Mouse (Mus musculus) ES-Bruce4 (cell line): Measurements from ENCODE around the gene Mus81.

ENCODE experiments used
- CTCF ChIP-seq: IDR thresholded peaks from one replicate; pipeline ENCODE4 v1.8.1; 2011; ENCODE audit warnings: low read depth, low read length
- EP300 ChIP-seq: IDR thresholded peaks from 2 replicates; pipeline ENCODE4 v1.6.1; 2011; ENCODE audit warnings: low read depth, low read length; ENCODE audit not compliant: insufficient read depth
- POLR2A ChIP-seq: IDR thresholded peaks from one replicate; pipeline ENCODE4 v1.8.1; 2011; ENCODE audit warnings: low read length; ENCODE audit not compliant: insufficient read depth

DNA sequence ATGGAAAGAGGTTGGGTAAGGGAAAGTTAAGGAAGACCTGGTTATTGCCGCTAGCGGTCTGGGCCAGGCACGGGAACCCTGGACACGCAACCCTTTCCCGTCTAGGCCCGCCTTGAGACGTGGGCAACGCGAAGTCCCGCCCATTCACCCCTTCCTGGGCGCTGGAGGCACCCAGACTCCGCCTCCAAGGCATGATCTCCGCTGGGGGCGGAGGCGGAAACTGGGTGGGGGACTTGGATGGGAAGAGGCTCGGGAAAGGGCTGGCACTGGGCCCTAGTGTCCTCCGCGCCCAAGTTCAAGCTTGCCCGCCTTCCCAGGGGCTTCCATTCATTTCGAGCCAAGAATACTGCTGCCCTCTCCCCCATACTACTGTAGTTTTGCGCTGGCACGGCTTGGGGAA is 14.5 kb downstream of the Mus81 start, which contains the start of gene Efemp2:
- no peak for TF ChIP-seq CTCF
- TF ChIP-seq POLR2A, result peak; percentile 70
- TF ChIP-seq EP300, result no peak
